Mouse (Mus musculus) olfactory bulb, adult 2 months (tissue): ENCODE measurements around the gene Tmem189. TPM values are rescaled to one million over a fixed set of nuclear protein-coding genes. Genes with fewer than 3 reads are reported as not detected.

Experiments
- H3K27ac ChIP-seq: fragments of 200-500 bp; 2 replicates; pipeline ENCODE4 v1.5.1; 2012; ENCODE audit warnings: low read depth, low read length; ENCODE audit not compliant: insufficient read depth
- H3K4me1 ChIP-seq: fragments of 200-500 bp; 2 replicates; pipeline ENCODE4 v1.6.1; 2012; ENCODE audit warnings: low read length; ENCODE audit not compliant: control insufficient read depth, insufficient read depth
- H3K4me3 ChIP-seq: fragments of 200-500 bp; 2 replicates; pipeline ENCODE4 v1.5.1; 2012; ENCODE audit warnings: mild to moderate bottlenecking, low read depth, low read length, moderate library complexity; ENCODE audit not compliant: insufficient read depth
- CTCF ChIP-seq: fragments of 200-500 bp; IDR thresholded peaks from 2 replicates; pipeline ENCODE4 v1.5.1; 2012; ENCODE audit warnings: low read depth, mild to moderate bottlenecking, low read length, moderate library complexity; ENCODE audit not compliant: insufficient read depth
- POLR2A ChIP-seq: fragments of 200-500 bp; IDR thresholded peaks from 2 replicates; pipeline ENCODE4 v1.6.1; 2012; ENCODE audit warnings: mild to moderate bottlenecking, low read depth, low read length, moderate library complexity; ENCODE audit not compliant: insufficient read depth
- WGBS: fragments of 180-500 bp; shearing (Covaris S2); methylation state at CpG from one replicate; pipeline ENCODE4 v1.1.7; 2018; 5-methylcytosine and 5-hydroxymethylcytosine counted together
- polyA plus RNA-seq: library from polyadenylated mRNA; stranded (reverse); fragments of >200 nt; gene quantifications from 2 replicates; pipeline ENCODE4 v1.2.4, GENCODE M21; 2012; ENCODE audit warnings: low replicate concordance; ENCODE audit not compliant: missing spikeins, insufficient read depth, insufficient read length

Tmem189 gene
- polyA plus RNA-seq, 1 experiment, result 167 TPM

GRCm38 (mm10) chr2:167693540-167693939 is 3.9 kb upstream of the Tmem189 start:
- no peak overlapping the region for H3K4me3 ChIP-seq
- WGBS, result 94% methylated on average over 2 of the region's 2 CpGs
- TF ChIP-seq CTCF, result no peak
- TF ChIP-seq POLR2A, result no peak
- peaks cover 25% of the 10 kb centered on the region for H3K4me1 ChIP-seq
- no peak overlapping the region for H3K27ac ChIP-seq

GRCm38 (mm10) chr2:167692831-167693230 is 3.2 kb upstream of the Tmem189 start:
- H3K27ac ChIP-seq, result no peak overlapping the region
- WGBS, result 82% methylated on average over 3 of the region's 3 CpGs
- no peak overlapping the region for H3K4me3 ChIP-seq
- TF ChIP-seq POLR2A, result no peak
- TF ChIP-seq CTCF, result no peak
- peaks cover 31% of the 10 kb centered on the region for H3K4me1 ChIP-seq

GRCm38 (mm10) chr2:167691871-167692661 is 2.4 kb upstream of the Tmem189 start:
- no peak overlapping the region for H3K4me3 ChIP-seq
- H3K4me1 ChIP-seq, result peaks cover 31% of the 10 kb centered on the region
- H3K27ac ChIP-seq, result no peak overlapping the region
- 73% methylated on average over 14 of the region's 14 CpGs for WGBS
- TF ChIP-seq CTCF (no peak), POLR2A (no peak)

GRCm38 (mm10) chr2:167691410-167691809 is 1.8 kb upstream of the Tmem189 start:
- Histone ChIP-seq H3K4me1 (peaks cover 31% of the 10 kb centered on the region), H3K27ac (no peak overlapping the region), H3K4me3 (no peak overlapping the region)
- no peak for TF ChIP-seq POLR2A
- TF ChIP-seq CTCF, result no peak
- WGBS, result 92% methylated on average over 6 of the region's 6 CpGs

- 82% methylated on average over 12 of the region's 12 CpGs for WGBS
- H3K4me3 ChIP-seq, result peak overlapping the region; percentile 12; the same call in 1 of the 2 replicates
- H3K4me1 ChIP-seq, result peaks cover 31% of the 10 kb centered on the region
- TF ChIP-seq POLR2A, result no peak
- no peak for TF ChIP-seq CTCF
- H3K27ac ChIP-seq, result no peak overlapping the region
Observed at GRCm38 (mm10) chr2:167690962-167691311, 1.3 kb upstream of the Tmem189 start.

GRCm38 (mm10) chr2:167690219-167690961 is 768 bp upstream of the Tmem189 start:
- Histone ChIP-seq H3K27ac (no peak overlapping the region), H3K4me3 (peak overlapping the region; percentile 68; the same call in 1 of the 2 replicates), H3K4me1 (peaks cover 31% of the 10 kb centered on the region)
- TF ChIP-seq CTCF (no peak), POLR2A (no peak)
- 47% methylated on average over 15 of the region's 15 CpGs for WGBS

GRCm38 (mm10) chr2:167688498-167689451 is 847 bp downstream of the Tmem189 start, which contains the start of gene Cebpb:
TSS of gene Cebpb (plus strand) at chr2:167688915.
- Histone ChIP-seq H3K27ac (no peak within 1 kb of the TSS), H3K4me3 (peak within 1 kb of the TSS; percentile 68), H3K4me1 (peaks cover 31% of the 10 kb centered on the region)
- WGBS, result 1% methylated on average over 144 of the region's 147 CpGs
- peak; percentile 74 for TF ChIP-seq CTCF
- 0 out of 2 replicates have a peak, but pooled peaks have one; percentile 14 for TF ChIP-seq POLR2A

GRCm38 (mm10) chr2:167688126-167688497 is 1.5 kb downstream of the Tmem189 start:
- no peak for TF ChIP-seq CTCF
- TF ChIP-seq POLR2A, result no peak
- 35% methylated on average over 12 of the region's 12 CpGs for WGBS
- peak overlapping the region; percentile 68 for H3K4me3 ChIP-seq
- H3K4me1 ChIP-seq, result peaks cover 31% of the 10 kb centered on the region
- H3K27ac ChIP-seq, result no peak overlapping the region

- TF ChIP-seq POLR2A (no peak), CTCF (no peak)
- WGBS, result 83% methylated on average over 11 of the region's 11 CpGs
- Histone ChIP-seq H3K4me3 (no peak overlapping the region), H3K4me1 (peaks cover 31% of the 10 kb centered on the region), H3K27ac (no peak overlapping the region)
Observed at GRCm38 (mm10) chr2:167687651-167688101, 1.9 kb downstream of the Tmem189 start.
